Mouse (Mus musculus) stomach, postnatal 0 days (tissue): ENCODE measurements around the gene Corin.

Source experiments
- CTCF ChIP-seq: IDR thresholded peaks from 2 replicates; pipeline ENCODE4 v1.5.1; 2016; ENCODE audit warnings: antibody characterized with exemption, low read depth, mild to moderate bottlenecking, moderate library complexity
- EP300 ChIP-seq: optimal IDR thresholded peaks from 2 replicates; pipeline ENCODE3; 2016; ENCODE audit warnings: antibody characterized with exemption

GRCm38 (mm10) chr5:72501763-72502162, 2.5 kb downstream of the Corin start:
- TF ChIP-seq CTCF (no peak), EP300 (no peak)
